Mouse (Mus musculus): ENCODE results near the gene Rnaseh1.

GRCm38 (mm10) chr12:28694231-28694630 is 44.8 kb downstream of the Rnaseh1 start:
- TF ChIP-seq CTCF (IDR thresholded peaks at IDR 0.05; ENCODE audit: control insufficient read depth, insufficient read depth, insufficient read length) (no peak), CEBPB (IDR thresholded peaks at IDR 0.05; ENCODE audit: low read depth) (no peak), MYOG (IDR thresholded peaks at IDR 0.05; ENCODE audit: control insufficient read depth, extremely low read depth, insufficient read length) (no peak), FOSL1 (IDR thresholded peaks at IDR 0.05; ENCODE audit: insufficient read depth, low read length, poor library complexity, severe bottlenecking) (no peak), USF1 (IDR thresholded peaks at IDR 0.05; ENCODE audit: low read depth) (no peak)
